Mouse (Mus musculus) kidney, postnatal 25 days (tissue): Measurements from ENCODE around the gene Parvb.

Experiments used
- DNase-seq, 2 experiments: peaks; one replicate each; pipeline ENCODE4 v3.0.0; 2021; ENCODE audit warnings: mixed read lengths in 2 of 2

Parvb gene

GRCm38 (mm10) chr15:84325736-84326135 is 93.9 kb downstream of the Parvb start:
- DNase-seq, result no peak

- no peak for DNase-seq
These were observed 97.0 kb downstream of the Parvb start for GRCm38 (mm10) chr15:84328870-84329269.

- DNase-seq, result peak; percentile 52 to 84
These were observed 98.1 kb downstream of the Parvb start for GRCm38 (mm10) chr15:84329940-84330339.

- peak; percentile 36 to 46 for DNase-seq
These were observed 99.3 kb downstream of the Parvb start for GRCm38 (mm10) chr15:84331066-84331612.

GRCm38 (mm10) chr15:84336281-84336817 is 104.5 kb downstream of the Parvb start:
- no peak for DNase-seq

GRCm38 (mm10) chr15:84337599-84337998 is 105.8 kb downstream of the Parvb start:
- DNase-seq, result no peak

- DNase-seq, result no peak
These were observed 109.1 kb downstream of the Parvb start for GRCm38 (mm10) chr15:84340926-84341325.

- DNase-seq, result no peak
These were observed 116.9 kb downstream of the Parvb start for GRCm38 (mm10) chr15:84348769-84349168.

- DNase-seq, result no peak
These were observed 118.3 kb downstream of the Parvb start for GRCm38 (mm10) chr15:84349915-84350738.

GRCm38 (mm10) chr15:84351342-84351741 is 119.5 kb downstream of the Parvb start:
- DNase-seq, result no peak

- no peak for DNase-seq
These were observed 120.3 kb downstream of the Parvb start for GRCm38 (mm10) chr15:84351915-84352844.

GRCm38 (mm10) chr15:84355081-84355480 is 123.2 kb downstream of the Parvb start:
- DNase-seq, result no peak

- DNase-seq, result no peak
These were observed 132.9 kb downstream of the Parvb start for GRCm38 (mm10) chr15:84364746-84365145.
